Mouse (Mus musculus) spleen, adult 2 months (tissue): ENCODE measurements around the gene Gpr37l1.

Source experiments
- CTCF ChIP-seq: fragments of 200-500 bp; IDR thresholded peaks from 2 replicates; pipeline ENCODE4 v1.5.1; 2011; ENCODE audit warnings: mild to moderate bottlenecking, inconsistent platforms; ENCODE audit not compliant: insufficient read depth, insufficient read length, insufficient replicate concordance; ENCODE audit errors: extremely low read depth
- POLR2A ChIP-seq: fragments of 200-500 bp; IDR thresholded peaks from 2 replicates; pipeline ENCODE4 v1.6.1; 2011; ENCODE audit warnings: low read depth, low read length, inconsistent platforms

- TF ChIP-seq CTCF = no peak
- TF ChIP-seq POLR2A = no peak
Observed at GRCm38 (mm10) chr1:135146077-135146945, 21.2 kb downstream of the Gpr37l1 start, which contains the start of gene Arl8a.
